Mouse (Mus musculus) embryonic fibroblast, embryonic 13.5 days (primary cell): Measurements from ENCODE around the gene Zfp867.

ENCODE experiments used
- CTCF ChIP-seq: IDR thresholded peaks from 2 replicates; pipeline ENCODE4 v1.5.1; 2011; ENCODE audit warnings: mild to moderate bottlenecking, control low read depth, low read length, moderate library complexity, borderline replicate concordance; ENCODE audit not compliant: insufficient read depth
- POLR2A ChIP-seq: IDR thresholded peaks from 2 replicates; pipeline ENCODE4 v1.6.1; 2011; ENCODE audit warnings: low read depth, mild to moderate bottlenecking, control low read depth, low read length, moderate library complexity

- TF ChIP-seq POLR2A, result no peak
- no peak for TF ChIP-seq CTCF
Observed at GRCm38 (mm10) chr11:59437954-59438353, 34.3 kb downstream of the Zfp867 start.
